24 mouse cellular contexts compared by ENCODE assay signal in genomic region chr1:82207511-82207910, GRCm38 (mm10). TPM values are rescaled to one million over a fixed set of nuclear protein-coding genes. Genes with fewer than 3 reads are reported as not detected.
A peak's percentile ranks its signal among the peaks of the same experiment; 100 is the strongest.
DNase-seq lines count a peak whose midpoint lies in the region; ATAC-seq and TF ChIP-seq lines count a peak whose summit lies in the region.
"Had no signal": no experiment of that assay in that cellular context is flagged by ENCODE, and none has a peak within 500 bp of the region (broad histone marks: within the 10 kb centered on the region; RNA-seq: fewer than 3 reads in every experiment).

No protein-coding gene starts in this region.

- H3K9me3 ChIP-seq in heart, postnatal 0 days (replicated peaks; ENCODE audit: control insufficient read depth, low read length): no peaks in the 10 kb centered on the region
- H3K9me3 ChIP-seq in heart, embryonic 12.5 days (replicated peaks): 0 out of 2 replicates have a peak, but pooled peaks cover 2% of the 10 kb centered on the region
- H3K9me3 ChIP-seq in lung, embryonic 14.5 days (ENCODE audit: low read depth, low read length): no peaks in the 10 kb centered on the region; the same call in 1 of the 2 replicates
- H3K9me3 ChIP-seq: embryonic facial prominence, embryonic 12.5 days had no signal

- ATAC-seq in heart, postnatal 0 days (ENCODE audit: insufficient read depth, low read depth): peak; percentile 64; the same call in 1 of the 2 replicates
- no peak for ATAC-seq in heart, embryonic 12.5 days (ENCODE audit: insufficient number of reproducible peaks, low FRiP score)
- ATAC-seq in lung, embryonic 14.5 days (ENCODE audit: insufficient read depth): no peak
- ATAC-seq: forebrain, embryonic 14.5 days; forebrain, embryonic 16.5 days had no signal

- peak; percentile 66 for DNase-seq in heart, adult 11 months
- DNase-seq in heart, postnatal 14 days: no peak
- DNase-seq in heart, postnatal 0 days (ENCODE audit: low spot score): no peak
- DNase-seq in lung, embryonic 14.5 days: peak; percentile 42
- DNase-seq in lung, postnatal 25 days (ENCODE audit: low spot score): no peak
- DNase-seq in gonadal fat pad, adult 2 months (ENCODE audit: low read depth): peak; percentile 61
- DNase-seq in adrenal gland, postnatal 36 days: no peak
- DNase-seq: adrenal gland, adult 2 months; adrenal gland, postnatal 10 days; adrenal gland, postnatal 25 days; cerebellum, adult 11-12 months; cerebellum, adult 2 months; cerebellum, adult 9-10 months; cerebellum, postnatal 10 days; cerebellum, postnatal 25 days had no signal

- intact Hi-C loops in heart, postnatal 14 days (cut with DNase I): no loop called here

- H3K4me2 ChIP-seq in heart, postnatal 0 days (ENCODE audit: low read depth, low read length): no peak overlapping the region
- H3K4me2 ChIP-seq in heart, embryonic 12.5 days: no peak overlapping the region
- no peak overlapping the region for H3K4me2 ChIP-seq in lung, embryonic 14.5 days
- H3K4me2 ChIP-seq: embryonic facial prominence, embryonic 12.5 days; forebrain, embryonic 12.5 days had no signal

- no peak overlapping the region for H3K9ac ChIP-seq in heart, postnatal 0 days (replicated peaks; ENCODE audit: low read depth, low read length)
- H3K9ac ChIP-seq in heart, embryonic 12.5 days: no peak overlapping the region
- no peak overlapping the region for H3K9ac ChIP-seq in lung, embryonic 14.5 days
- H3K9ac ChIP-seq: embryonic facial prominence, embryonic 12.5 days; forebrain, embryonic 12.5 days had no signal

- TF ChIP-seq EP300 in heart, postnatal 0 days (IDR thresholded peaks at IDR 0.05; ENCODE audit: low read depth): no peak

- no peak overlapping the region for H3K27ac ChIP-seq in heart, postnatal 0 days (ENCODE audit: low read depth)
- no peak overlapping the region for H3K27ac ChIP-seq in heart, embryonic 12.5 days (ENCODE audit: poor library complexity, severe bottlenecking)
- no peak overlapping the region for H3K27ac ChIP-seq in lung, embryonic 14.5 days (ENCODE audit: low read depth)
- H3K27ac ChIP-seq: embryonic facial prominence, embryonic 10.5 days; embryonic facial prominence, embryonic 12.5 days; forebrain, embryonic 10.5 days; forebrain, embryonic 12.5 days had no signal

- H3K4me3 ChIP-seq in heart, postnatal 0 days (ENCODE audit: low read depth, low read length): no peak overlapping the region
- H3K4me3 ChIP-seq in heart, embryonic 12.5 days: no peak overlapping the region
- H3K4me3 ChIP-seq in lung, embryonic 14.5 days (ENCODE audit: low read depth, low read length): no peak overlapping the region
- H3K4me3 ChIP-seq: embryonic facial prominence, embryonic 10.5 days; embryonic facial prominence, embryonic 12.5 days; forebrain, embryonic 10.5 days; forebrain, embryonic 12.5 days had no signal

- 31% methylated on average over 5 of the region's 5 CpGs for WGBS in heart, postnatal 0 days
- 35% methylated on average over 5 of the region's 5 CpGs for WGBS in heart, embryonic 12.5 days
- 60% methylated on average over 5 of the region's 5 CpGs for WGBS in lung, embryonic 14.5 days

- H3K36me3 ChIP-seq in heart, postnatal 0 days (replicated peaks; ENCODE audit: control insufficient read depth, insufficient read depth, low read length): no peaks in the 10 kb centered on the region
- H3K36me3 ChIP-seq in heart, embryonic 12.5 days: no peaks in the 10 kb centered on the region
- no peaks in the 10 kb centered on the region for H3K36me3 ChIP-seq in lung, embryonic 14.5 days (ENCODE audit: insufficient read depth)
- H3K36me3 ChIP-seq: embryonic facial prominence, embryonic 10.5 days; embryonic facial prominence, embryonic 12.5 days; forebrain, embryonic 10.5 days; forebrain, embryonic 12.5 days had no signal

- H3K27me3 ChIP-seq in heart, postnatal 0 days (ENCODE audit: control insufficient read depth, insufficient read depth, low read length): no peaks in the 10 kb centered on the region
- H3K27me3 ChIP-seq in heart, embryonic 12.5 days (replicated peaks): no peaks in the 10 kb centered on the region
- no peaks in the 10 kb centered on the region for H3K27me3 ChIP-seq in lung, embryonic 14.5 days (ENCODE audit: insufficient read depth, low read length)
- H3K27me3 ChIP-seq: embryonic facial prominence, embryonic 12.5 days; forebrain, embryonic 12.5 days had no signal

- TF ChIP-seq CTCF in heart, postnatal 0 days (IDR thresholded peaks at IDR 0.05; ENCODE audit: low read depth): no peak
- TF ChIP-seq CTCF in lung, embryonic 14.5 days (IDR thresholded peaks at IDR 0.05; ENCODE audit: low read depth): no peak

- peaks cover 16% of the 10 kb centered on the region; the same call in 1 of the 2 replicates for H3K4me1 ChIP-seq in heart, postnatal 0 days (ENCODE audit: control insufficient read depth, insufficient read depth)
- 0 out of 2 replicates have a peak, but pooled peaks cover 4% of the 10 kb centered on the region for H3K4me1 ChIP-seq in heart, embryonic 12.5 days (replicated peaks)
- peaks cover 9% of the 10 kb centered on the region; the same call in 1 of the 2 replicates for H3K4me1 ChIP-seq in lung, embryonic 14.5 days (ENCODE audit: insufficient read depth)
- H3K4me1 ChIP-seq: embryonic facial prominence, embryonic 10.5 days; embryonic facial prominence, embryonic 12.5 days; forebrain, embryonic 12.5 days had no signal

RNA-seq across cellular contexts. Expression of gene Gm9747, which starts 25.4 kb away (rescaled TPM):
- total RNA-seq in heart, postnatal 14 days (2021): not detected
- not detected in 2 replicates for total RNA-seq in heart, postnatal 0 days (2014; rRNA removed; ENCODE audit: low replicate concordance)
- 15.6 and 17.1 TPM in 2 replicates for polyA plus RNA-seq in heart, postnatal 0 days (2015; fragmentation: Nextera tagmentation; extraction: Ambion mirVana)
- polyA plus RNA-seq in heart, embryonic 12.5 days (2016; fragmentation: Nextera tagmentation; extraction: Ambion mirVana): 40.0 and 42.3 TPM in 2 replicates
- 46.3 and 52.0 TPM in 2 replicates for polyA plus RNA-seq in lung, embryonic 14.5 days (2014; fragmentation: Nextera tagmentation; extraction: Ambion mirVana)
- polyA plus RNA-seq in gonadal fat pad, adult 2 months (2012; rRNA removed): 0.05 and 0.23 TPM in 2 replicates
- not detected for total RNA-seq in adrenal gland, postnatal 36 days (2021)
- total RNA-seq: adrenal gland, adult 2 months; adrenal gland, postnatal 10 days; adrenal gland, postnatal 25 days; MEL had no signal
- polyA plus RNA-seq: adrenal gland, adult 2 months; cerebellum, adult 2 months; cortical plate, adult 2 months had no signal

Comparison
In these comparisons a context has a peak if more than half of its experiments do, and no peak if none do; other contexts are left out.
1. DNase-seq: peak in heart, adult 11 months (single experiment), lung, embryonic 14.5 days (single experiment) and gonadal fat pad, adult 2 months (single experiment); none in heart, postnatal 14 days (0 of 2), heart, postnatal 0 days (single experiment), lung, postnatal 25 days (single experiment) and adrenal gland, postnatal 36 days (0 of 2).
2. RNA of gene Gm9747, which starts 25.4 kb away (polyA plus RNA-seq): 46.3 to 52.0 TPM in lung, embryonic 14.5 days, 40.0 to 42.3 TPM in heart, embryonic 12.5 days and 15.6 to 17.1 TPM in heart, postnatal 0 days; 0.05 to 0.23 TPM in gonadal fat pad, adult 2 months; every median in the first group is over 10 times any median in the second.